Mouse (Mus musculus) kidney, postnatal 4 days (tissue): ENCODE measurements around the gene Olfr1160.
"Not testable (repeated sequence)": the region's sequence is repeated elsewhere in the genome, so short reads cannot be mapped to it uniquely, and the experiment has no call there.

Source experiments
- DNase-seq, 2 experiments: peaks; one replicate each; pipeline ENCODE4 v3.0.0; 2021; ENCODE audit warnings: mixed read lengths in 2 of 2

Gene Olfr1160

GRCm38 (mm10) chr2:88007515-88008318 lies at the start of gene Olfr1160:
Gene Olfr1160, minus strand, starts transcription at chr2:88008268.
- DNase-seq: no peak

GRCm38 (mm10) chr2:88051029-88051428 lies 43.0 kb upstream of the Olfr1160 start, which contains the start of gene Olfr1162:
Gene Olfr1162, minus strand, starts transcription at chr2:88051129.
- no peak for DNase-seq

- DNase-seq: no peak
Measured at GRCm38 (mm10) chr2:88037599-88037998, 29.5 kb upstream of the Olfr1160 start, which contains the start of gene Olfr73. Gene Olfr73, minus strand, starts transcription at chr2:88037699.

DNA sequence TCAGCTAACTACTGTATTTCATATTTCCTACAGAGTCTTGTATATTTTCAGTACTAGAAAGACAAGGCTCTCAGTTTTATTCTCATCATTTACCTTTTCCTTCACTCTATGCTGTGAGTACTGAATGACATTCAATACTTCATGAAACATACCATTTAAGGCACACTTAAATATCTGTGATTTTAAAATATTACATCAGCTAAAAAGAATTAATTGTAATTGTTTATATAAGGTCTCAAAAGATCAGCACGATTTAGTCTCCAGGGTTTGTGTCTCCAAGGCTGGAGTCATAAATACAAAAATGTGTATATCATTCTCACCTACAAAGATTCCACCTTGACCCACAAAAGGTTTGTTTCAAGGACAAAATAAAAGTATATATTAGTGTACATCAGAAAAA lies 14.4 kb upstream of the Olfr1160 start, which contains the start of gene Olfr1161:
Gene Olfr1161, plus strand, starts transcription at position 301 of the 400 bp plus-strand sequence.
- not testable (repeated sequence) for DNase-seq

DNA sequence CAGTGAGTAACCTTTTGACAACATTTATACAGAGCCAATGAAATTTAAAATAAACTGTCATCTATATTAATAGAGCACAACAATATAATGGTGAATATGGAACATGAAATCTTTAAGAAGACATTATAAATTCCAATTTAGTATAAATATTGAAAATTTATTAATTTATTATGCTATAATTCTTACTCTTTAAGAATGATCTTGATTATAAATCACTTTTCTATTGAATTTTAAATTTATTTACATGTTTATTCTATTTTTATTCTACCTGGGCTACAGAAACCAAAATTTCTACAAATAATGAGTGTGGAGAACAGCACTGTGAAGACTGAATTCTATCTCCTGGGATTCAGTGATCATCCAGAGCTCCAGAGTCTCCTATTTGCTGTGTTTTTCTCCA lies 18.3 kb downstream of the Olfr1160 start, which contains the start of gene Olfr1158:
Gene Olfr1158, plus strand, starts transcription at position 301 of the 400 bp plus-strand sequence.
- no peak for DNase-seq

DNA sequence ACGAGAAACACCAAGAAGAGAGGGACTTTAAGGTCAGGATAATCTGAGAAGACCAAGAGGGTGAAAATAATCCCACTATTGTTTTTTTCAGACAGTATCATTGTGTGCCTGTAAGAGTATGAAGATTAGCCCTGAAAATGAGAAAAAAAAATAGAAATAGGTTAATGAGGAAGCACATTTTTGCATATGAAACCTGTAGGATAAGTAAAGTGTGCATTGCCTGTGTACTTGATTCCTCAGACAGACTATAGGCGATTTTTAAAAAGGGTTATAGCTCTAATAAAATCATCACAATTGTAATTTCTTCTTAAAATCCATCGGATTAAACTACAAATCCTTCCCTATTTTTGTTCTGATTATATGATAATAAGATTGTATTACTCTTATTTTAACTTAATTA lies 33.5 kb downstream of the Olfr1160 start, which contains the start of gene Olfr74:
Gene Olfr74, minus strand, starts transcription at position 101 of the 400 bp plus-strand sequence.
- no peak for DNase-seq

GRCm38 (mm10) chr2:87968199-87968598 lies 39.9 kb downstream of the Olfr1160 start, which contains the start of gene Olfr1157:
Gene Olfr1157, minus strand, starts transcription at chr2:87968299.
- DNase-seq: no peak

DNA sequence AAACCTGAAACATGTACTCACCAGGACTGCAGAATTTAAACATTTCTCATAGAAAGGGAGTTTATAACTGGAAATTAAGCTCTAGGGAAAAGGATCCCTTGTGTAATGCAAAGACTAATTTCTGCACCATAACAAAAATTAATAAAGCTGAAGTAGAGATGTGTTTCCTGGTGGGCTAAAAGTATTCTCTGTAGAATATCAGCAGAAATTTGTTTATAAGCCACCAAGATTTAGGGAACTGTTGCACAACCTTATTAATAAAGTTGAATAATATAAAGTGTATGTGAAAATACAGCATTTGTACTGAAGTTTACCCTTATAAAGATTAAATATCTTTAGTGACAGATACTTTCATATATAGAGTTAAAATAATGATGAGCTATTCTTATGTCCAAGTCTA lies 55.1 kb downstream of the Olfr1160 start, which contains the start of gene Olfr1156:
Gene Olfr1156, minus strand, starts transcription at position 101 of the 400 bp plus-strand sequence.
- DNase-seq: no peak
